In the genomic region with DNA sequence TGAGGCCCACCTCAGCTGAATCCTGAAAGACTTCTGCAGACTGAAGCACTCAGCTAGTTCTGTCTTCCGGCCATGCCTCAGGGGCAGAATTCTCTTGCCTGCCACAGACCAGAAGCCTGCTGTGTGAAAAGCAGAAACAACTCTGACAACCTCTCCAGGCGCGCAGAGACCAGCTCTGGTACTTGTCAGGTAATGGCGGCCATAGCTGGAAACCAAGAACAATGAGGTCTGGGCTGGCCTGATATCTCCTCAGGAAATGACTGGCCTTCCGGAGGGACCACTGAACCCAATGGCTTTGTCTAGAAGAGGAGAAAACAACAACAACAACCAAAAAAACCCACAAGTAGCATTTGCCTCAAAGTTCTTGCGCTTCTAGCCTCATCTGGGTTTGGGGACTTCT, we compare ENCODE assay signal across 8 mouse cellular contexts. TPM values are rescaled to one million over a fixed set of nuclear protein-coding genes. Genes with fewer than 3 reads are reported as not detected.
DNase-seq lines count a peak whose midpoint lies in the region; ATAC-seq and TF ChIP-seq lines count a peak whose summit lies in the region.
"Had no signal": no experiment of that assay in that cellular context is flagged by ENCODE, and none has a peak within 500 bp of the region (broad histone marks: within the 10 kb centered on the region; RNA-seq: fewer than 3 reads in every experiment).

No protein-coding gene starts in this region.

- peaks cover 1 to 15% of the 10 kb centered on the region in 2 experiments for H3K4me1 ChIP-seq in ES-E14 (ENCODE audit: control insufficient read depth in 2 of 2, insufficient read depth in 2 of 2, low read length in 2 of 2, poor library complexity in 1 of 2)
- H3K4me1 ChIP-seq in hindbrain, postnatal 0 days (ENCODE audit: insufficient read depth, low read length), result no peaks in the 10 kb centered on the region
- peaks cover 31% of the 10 kb centered on the region for H3K4me1 ChIP-seq in liver, embryonic 12.5 days
- H3K4me1 ChIP-seq: neural tube, embryonic 12.5 days had no signal

- no peak overlapping the region for H3K4me2 ChIP-seq in hindbrain, postnatal 0 days (ENCODE audit: low read depth, low read length)
- H3K4me2 ChIP-seq in liver, embryonic 12.5 days, result peak overlapping the region; percentile 35
- H3K4me2 ChIP-seq: neural tube, embryonic 12.5 days had no signal

- intact Hi-C loops in left cerebral cortex, postnatal 4 days (cut with DNase I), result no loop called here

- ATAC-seq in common myeloid progenitor, adult 5-6 weeks (replicated peaks; ENCODE audit: low read depth, poor library complexity, severe bottlenecking), result peak; percentile 80
- no peak for ATAC-seq in hindbrain, postnatal 0 days
- no peak for ATAC-seq in liver, embryonic 12.5 days

- no peak for DNase-seq in ES-E14 (ENCODE audit: low read depth, low spot score)
- DNase-seq in hindbrain, postnatal 0 days (ENCODE audit: low spot score), result no peak
- no peak for DNase-seq in thymus, adult 18-20 months
- no peak for DNase-seq in cerebellum, postnatal 4 days (ENCODE audit: low spot score in 2 of 2)
- no peak for DNase-seq in left cerebral cortex, postnatal 4 days

- 74% methylated on average over 6 of the region's 6 CpGs for WGBS in hindbrain, postnatal 0 days
- 33% methylated on average over 6 of the region's 6 CpGs for WGBS in liver, embryonic 12.5 days (ENCODE audit: insufficient replicate concordance)

- in situ Hi-C loops in ES-E14 (cut with MboI; ENCODE audit: low sequenced_read_pairs in 2 of 2, unreplicated experiment in 2 of 2), result no loop called here

- H3K36me3 ChIP-seq in ES-E14 (ENCODE audit: control insufficient read depth, insufficient read depth, low read length, poor library complexity, severe bottlenecking), result peaks cover 8% of the 10 kb centered on the region
- no peaks in the 10 kb centered on the region for H3K36me3 ChIP-seq in hindbrain, postnatal 0 days (ENCODE audit: insufficient read depth, low read length)
- no peaks in the 10 kb centered on the region for H3K36me3 ChIP-seq in liver, embryonic 12.5 days
- H3K36me3 ChIP-seq: neural tube, embryonic 12.5 days had no signal

- peak overlapping the region; percentile 58 for H3K27ac ChIP-seq in ES-E14 (ENCODE audit: insufficient read depth, low read depth, low read length, poor library complexity, severe bottlenecking)
- H3K27ac ChIP-seq in hindbrain, postnatal 0 days, result peak overlapping the region; percentile 1; the same call in 1 of the 2 replicates
- H3K27ac ChIP-seq in liver, embryonic 12.5 days, result peak overlapping the region; percentile 69
- H3K27ac ChIP-seq: neural tube, embryonic 12.5 days had no signal

- no peaks in the 10 kb centered on the region for H3K9me3 ChIP-seq in ES-E14 (ENCODE audit: control insufficient read depth, insufficient read depth, low read depth, low read length)
- no peaks in the 10 kb centered on the region for H3K9me3 ChIP-seq in hindbrain, postnatal 0 days (ENCODE audit: low read length)
- no peaks in the 10 kb centered on the region for H3K9me3 ChIP-seq in liver, embryonic 12.5 days (replicated peaks)
- H3K9me3 ChIP-seq: neural tube, embryonic 12.5 days had no signal

- no peaks in the 10 kb centered on the region for H3K27me3 ChIP-seq in hindbrain, postnatal 0 days (ENCODE audit: insufficient read depth, low read length)
- no peaks in the 10 kb centered on the region; the same call in 1 of the 2 replicates for H3K27me3 ChIP-seq in liver, embryonic 12.5 days (replicated peaks)
- H3K27me3 ChIP-seq: neural tube, embryonic 12.5 days had no signal

- no peak overlapping the region for H3K4me3 ChIP-seq in ES-E14 (ENCODE audit: insufficient read depth in 1 of 2, low read depth in 1 of 2, low read length in 2 of 2, poor library complexity in 1 of 2, severe bottlenecking in 1 of 2)
- H3K4me3 ChIP-seq in hindbrain, postnatal 0 days (ENCODE audit: low read length), result no peak overlapping the region
- H3K4me3 ChIP-seq in liver, embryonic 12.5 days, result peak overlapping the region; percentile 27; the same call in 1 of the 2 replicates
- H3K4me3 ChIP-seq: neural tube, embryonic 12.5 days had no signal

- TF ChIP-seq CTCF in hindbrain, postnatal 0 days (IDR thresholded peaks at IDR 0.05; ENCODE audit: low read depth), result no peak

- H3K9ac ChIP-seq in ES-E14 (ENCODE audit: insufficient read depth, low read depth, low read length, poor library complexity, severe bottlenecking), result no peak overlapping the region
- no peak overlapping the region for H3K9ac ChIP-seq in hindbrain, postnatal 0 days (replicated peaks; ENCODE audit: low read length)
- no peak overlapping the region for H3K9ac ChIP-seq in liver, embryonic 12.5 days
- H3K9ac ChIP-seq: neural tube, embryonic 12.5 days had no signal

TF ChIP-seq in ES-E14, 5 proteins besides CTCF, POLR2A, EP300 and RAD21:
- no peak for TF ChIP-seq HCFC1 (IDR thresholded peaks at IDR 0.05; ENCODE audit: borderline replicate concordance, insufficient read depth, low read length)
- TF ChIP-seq ZC3H11A (IDR thresholded peaks at IDR 0.05; ENCODE audit: borderline replicate concordance, low read depth, low read length), result no peak
- TF ChIP-seq ZNF384 (IDR thresholded peaks at IDR 0.05; ENCODE audit: low read depth, low read length), result no peak
- TF ChIP-seq MAFK (IDR thresholded peaks at IDR 0.05; ENCODE audit: insufficient read depth, low read depth, low read length), result no peak
- TF ChIP-seq CHD2 (IDR thresholded peaks at IDR 0.05; ENCODE audit: low read depth, low read length), result no peak

RNA-seq across cellular contexts. Expression of gene Pecam1, which starts 35.4 kb away (rescaled TPM):
- total RNA-seq in ES-E14 (2012; rRNA removed), result 83.9 and 117 TPM in 2 replicates
- total RNA-seq in common myeloid progenitor, adult 5-6 weeks (2017), result 42.0 and 56.8 TPM in 2 replicates
- total RNA-seq in hindbrain, postnatal 0 days (2014; rRNA removed), result 19.2 and 20.1 TPM in 2 replicates
- polyA plus RNA-seq in hindbrain, postnatal 0 days (2015; fragmentation: Nextera tagmentation; extraction: Ambion mirVana), result 10.9 and 11.2 TPM in 2 replicates
- polyA plus RNA-seq in liver, embryonic 12.5 days (2016; fragmentation: Nextera tagmentation; extraction: Ambion mirVana), result 10.7 and 12.3 TPM in 2 replicates
- total RNA-seq in left cerebral cortex, postnatal 4 days (2021), result 10 to 100 TPM; 17.7 TPM

RNA-seq across cellular contexts. Expression of gene Milr1, which starts 36.0 kb away (rescaled TPM):
- total RNA-seq in ES-E14 (2012; rRNA removed), result 0.58 TPM in 1 of 2 replicates, not detected in the other
- 54.7 and 67.1 TPM in 2 replicates for total RNA-seq in common myeloid progenitor, adult 5-6 weeks (2017)
- 0.40 TPM in 1 of 2 replicates, not detected in the other for total RNA-seq in hindbrain, postnatal 0 days (2014; rRNA removed)
- polyA plus RNA-seq in hindbrain, postnatal 0 days (2015; fragmentation: Nextera tagmentation; extraction: Ambion mirVana), result 0.56 and 0.72 TPM in 2 replicates
- polyA plus RNA-seq in liver, embryonic 12.5 days (2016; fragmentation: Nextera tagmentation; extraction: Ambion mirVana), result 2.2 and 2.7 TPM in 2 replicates
- under 1 TPM; 0.56 to 0.93 TPM for total RNA-seq in left cerebral cortex, postnatal 4 days (2021)

Comparison
In these comparisons a context has a peak if more than half of its experiments do, and no peak if none do; other contexts are left out.
1. H3K27ac ChIP-seq: peak in every context shown above with its lines; median percentile 69 in liver, embryonic 12.5 days; 58 in ES-E14; 1 in hindbrain, postnatal 0 days.
2. RNA of gene Milr1, which starts 36.0 kb away (total RNA-seq): 54.7 to 67.1 TPM in common myeloid progenitor, adult 5-6 weeks; 0.56 to 0.93 TPM in left cerebral cortex, postnatal 4 days, 0.58 TPM in ES-E14 and 0.40 TPM in hindbrain, postnatal 0 days; every median in the first group is over 10 times any median in the second.